Comparison of ENCODE assay signal across 16 mouse cellular contexts in genomic region chr11:90245630-90246029, GRCm38 (mm10).
"Had no signal": no experiment of that assay in that cellular context is flagged by ENCODE, and none has a peak within 500 bp of the region (broad histone marks: within the 10 kb centered on the region; RNA-seq: fewer than 3 reads in every experiment).

No protein-coding gene starts in this region.

- H3K27me3 ChIP-seq: liver, embryonic 12.5 days; lung, embryonic 15.5 days; midbrain, embryonic 13.5 days; neural tube, embryonic 12.5 days had no signal

- H3K27ac ChIP-seq: kidney, postnatal 0 days; liver, embryonic 12.5 days; lung, embryonic 15.5 days; midbrain, embryonic 13.5 days; neural tube, embryonic 12.5 days had no signal

- H3K9ac ChIP-seq: liver, embryonic 12.5 days; lung, embryonic 15.5 days; midbrain, embryonic 13.5 days; neural tube, embryonic 12.5 days had no signal

- DNase-seq: kidney, adult 11 months; kidney, adult 9 months; kidney, postnatal 36 days; left cerebral cortex, postnatal 4 days; lung, postnatal 14 days; retina, postnatal 1 day; right cerebral cortex, postnatal 4 days; thymus, adult 18-20 months; thymus, postnatal 25 days had no signal

- H3K4me2 ChIP-seq: liver, embryonic 12.5 days; lung, embryonic 15.5 days; midbrain, embryonic 13.5 days; neural tube, embryonic 12.5 days had no signal

- H3K9me3 ChIP-seq: liver, embryonic 12.5 days; lung, embryonic 15.5 days; midbrain, embryonic 13.5 days; neural tube, embryonic 12.5 days had no signal

- ATAC-seq: inflammation-experienced regulatory T-cells, adult 6 months; liver, embryonic 12.5 days; midbrain, embryonic 13.5 days had no signal

- H3K4me3 ChIP-seq: liver, embryonic 12.5 days; lung, embryonic 15.5 days; midbrain, embryonic 13.5 days; myocyte; neural tube, embryonic 12.5 days had no signal

- H3K36me3 ChIP-seq: liver, embryonic 12.5 days; lung, embryonic 15.5 days; midbrain, embryonic 13.5 days; neural tube, embryonic 12.5 days had no signal
